Mouse (Mus musculus) lung, adult 2 months (tissue): ENCODE measurements around the gene Ttc29. TPM values are rescaled to one million over a fixed set of nuclear protein-coding genes. Genes with fewer than 3 reads are reported as not detected.

Source experiments
- DNase-seq: peaks from one replicate; pipeline ENCODE4 v3.0.0; 2022
- H3K4me1 ChIP-seq: fragments of 200-500 bp; 2 replicates; pipeline ENCODE4 v1.6.1; 2011; ENCODE audit warnings: low read length; ENCODE audit not compliant: control insufficient read depth, insufficient read depth
- H3K4me3 ChIP-seq: fragments of 200-500 bp; replicated peaks from 2 replicates; pipeline ENCODE3; 2011; ENCODE audit warnings: low read depth, mild to moderate bottlenecking, control low read depth, low read length; ENCODE audit errors: extremely low read depth
- CTCF ChIP-seq: fragments of 200-500 bp; IDR thresholded peaks from 2 replicates; pipeline ENCODE4 v1.5.1; 2011; ENCODE audit warnings: mild to moderate bottlenecking, low read length, control low read depth; ENCODE audit not compliant: insufficient read depth
- POLR2A ChIP-seq: fragments of 200-500 bp; IDR thresholded peaks from 2 replicates; pipeline ENCODE4 v1.6.1; 2011; ENCODE audit warnings: low read depth, mild to moderate bottlenecking, control low read depth, low read length, borderline replicate concordance; ENCODE audit errors: extremely low read depth
- WGBS: fragments of 180-500 bp; shearing (Covaris S2); methylation state at CpG from one replicate; pipeline ENCODE4 v1.1.7; 2018; 5-methylcytosine and 5-hydroxymethylcytosine counted together
- polyA plus RNA-seq: library from polyadenylated mRNA; depleted of rRNA; stranded (reverse); fragments of >200 nt; gene quantifications from 2 replicates; pipeline ENCODE4 v1.2.3, GENCODE M21; 2012

The Ttc29 gene
- polyA plus RNA-seq, 1 experiment, result 7.4 TPM

GRCm38 (mm10) chr8:78431356-78431755 is 218.3 kb downstream of the Ttc29 start:
- 7% methylated on average over 4 of the region's 4 CpGs for WGBS

GRCm38 (mm10) chr8:78432451-78432850 is 219.4 kb downstream of the Ttc29 start:
- 16% methylated on average over 1 of the region's 1 CpGs for WGBS
- no peak for DNase-seq
- H3K4me1 ChIP-seq, result no peaks in the 10 kb centered on the region
- no peak overlapping the region for H3K4me3 ChIP-seq
- no peak for TF ChIP-seq CTCF
- no peak for TF ChIP-seq POLR2A

More at GRCm38 (mm10) chr8:78431356-78431755, 218.3 kb downstream of the Ttc29 start:
- no peak overlapping the region for H3K4me3 ChIP-seq
- H3K4me1 ChIP-seq, result no peaks in the 10 kb centered on the region
- no peak for DNase-seq
- TF ChIP-seq POLR2A, result no peak
- no peak for TF ChIP-seq CTCF

GRCm38 (mm10) chr8:78433318-78433717 is 220.2 kb downstream of the Ttc29 start:
- 14% methylated on average over 5 of the region's 5 CpGs for WGBS
- DNase-seq, result no peak
- TF ChIP-seq POLR2A (no peak), CTCF (no peak)
- H3K4me3 ChIP-seq, result no peak overlapping the region
- no peaks in the 10 kb centered on the region for H3K4me1 ChIP-seq

GRCm38 (mm10) chr8:78434340-78434739 is 221.2 kb downstream of the Ttc29 start:
- WGBS, result 8% methylated on average over 8 of the region's 8 CpGs

GRCm38 (mm10) chr8:78434823-78435623 is 221.9 kb downstream of the Ttc29 start:
- no peak for DNase-seq
- TF ChIP-seq CTCF (no peak), POLR2A (no peak)
- Histone ChIP-seq H3K4me1 (no peaks in the 10 kb centered on the region), H3K4me3 (no peak overlapping the region)
- WGBS, result 2% methylated on average over 61 of the region's 62 CpGs

More at GRCm38 (mm10) chr8:78434340-78434739, 221.2 kb downstream of the Ttc29 start:
- no peak for DNase-seq
- H3K4me1 ChIP-seq, result no peaks in the 10 kb centered on the region
- H3K4me3 ChIP-seq, result no peak overlapping the region
- TF ChIP-seq POLR2A (no peak), CTCF (no peak)

- no peak overlapping the region for H3K4me3 ChIP-seq
Measured at GRCm38 (mm10) chr8:78435624-78435960, 222.5 kb downstream of the Ttc29 start.

GRCm38 (mm10) chr8:78436071-78436651 is 223.1 kb downstream of the Ttc29 start, which contains the start of gene Pou4f2:
Pou4f2 (minus strand) TSS chr8:78436645.
- Histone ChIP-seq H3K4me1 (no peaks in the 10 kb centered on the region), H3K4me3 (no peak within 1 kb of the TSS)
- DNase-seq, result no peak
- no peak for TF ChIP-seq POLR2A
- no peak for TF ChIP-seq CTCF
- 2% methylated on average over 54 of the region's 54 CpGs for WGBS

More at GRCm38 (mm10) chr8:78435624-78435960, 222.5 kb downstream of the Ttc29 start:
- H3K4me1 ChIP-seq, result no peaks in the 10 kb centered on the region
- TF ChIP-seq POLR2A (no peak), CTCF (no peak)
- 2% methylated on average over 18 of the region's 18 CpGs for WGBS
- DNase-seq, result no peak

- TF ChIP-seq CTCF, result no peak
- no peak for TF ChIP-seq POLR2A
- DNase-seq, result no peak
- under 1% methylated on average over 21 of the region's 25 CpGs for WGBS
- no peak overlapping the region for H3K4me3 ChIP-seq
- H3K4me1 ChIP-seq, result no peaks in the 10 kb centered on the region
Measured at GRCm38 (mm10) chr8:78436661-78437060, 223.6 kb downstream of the Ttc29 start.

- H3K4me3 ChIP-seq, result no peak overlapping the region
- 5% methylated on average over 32 of the region's 32 CpGs for WGBS
- no peak for DNase-seq
- no peak for TF ChIP-seq POLR2A
- TF ChIP-seq CTCF, result no peak
- H3K4me1 ChIP-seq, result no peaks in the 10 kb centered on the region
Measured at GRCm38 (mm10) chr8:78437140-78438045, 224.3 kb downstream of the Ttc29 start.
